Mouse (Mus musculus): Measurements from ENCODE around the gene Crabp2.
A peak's percentile ranks its signal among the peaks of the same experiment; 100 is the strongest.
"Not testable (repeated sequence)": the region's sequence is repeated elsewhere in the genome, so short reads cannot be mapped to it uniquely, and the experiment has no call there.

The Crabp2 gene

DNA sequence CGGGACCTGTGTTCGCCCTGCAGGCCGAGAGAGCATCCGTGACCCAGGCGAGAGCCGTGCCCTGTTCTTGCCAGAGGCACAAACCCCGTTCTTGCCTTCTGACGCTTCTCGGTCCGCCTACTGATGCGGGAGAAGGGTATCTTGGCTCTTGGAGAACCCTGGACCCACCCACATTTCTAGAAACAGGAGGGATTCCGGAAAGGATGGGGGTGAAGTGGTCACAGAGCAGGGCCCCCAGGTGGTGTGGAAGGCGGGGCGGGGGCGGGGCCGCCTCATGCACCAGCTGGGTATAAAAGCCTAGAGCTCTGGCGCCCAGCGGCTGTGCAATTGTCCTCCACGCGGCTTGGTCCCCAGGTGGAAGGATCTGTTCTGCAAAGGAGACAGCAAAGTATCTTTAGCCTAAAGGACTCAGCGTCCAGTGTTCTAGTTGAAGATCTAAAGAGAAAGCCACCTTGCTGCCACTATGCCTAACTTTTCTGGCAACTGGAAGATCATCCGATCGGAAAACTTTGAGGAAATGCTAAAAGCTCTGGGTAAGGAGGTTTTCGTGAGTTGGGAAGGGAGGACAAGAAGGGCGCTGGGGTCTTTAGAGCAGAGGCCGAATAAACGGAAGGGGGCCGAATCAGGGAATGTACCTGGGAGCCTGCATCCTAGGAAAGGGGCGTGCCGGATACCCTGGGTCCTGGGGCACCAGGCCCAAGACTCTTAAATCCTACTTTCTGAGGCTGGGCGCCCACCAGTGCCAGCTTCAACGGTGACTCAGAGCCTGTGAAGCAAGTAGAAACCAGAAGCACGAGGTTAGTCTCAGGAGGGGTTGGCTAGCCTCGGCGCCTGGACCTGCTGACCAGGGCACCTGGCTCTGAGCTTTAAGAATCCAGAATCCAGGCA is at the start of gene Crabp2:
TSS of gene Crabp2 (plus strand) at position 289 of the 888 bp plus-strand sequence.
- no peak for DNase-seq (ENCODE audit: low read depth, low spot score)

DNA sequence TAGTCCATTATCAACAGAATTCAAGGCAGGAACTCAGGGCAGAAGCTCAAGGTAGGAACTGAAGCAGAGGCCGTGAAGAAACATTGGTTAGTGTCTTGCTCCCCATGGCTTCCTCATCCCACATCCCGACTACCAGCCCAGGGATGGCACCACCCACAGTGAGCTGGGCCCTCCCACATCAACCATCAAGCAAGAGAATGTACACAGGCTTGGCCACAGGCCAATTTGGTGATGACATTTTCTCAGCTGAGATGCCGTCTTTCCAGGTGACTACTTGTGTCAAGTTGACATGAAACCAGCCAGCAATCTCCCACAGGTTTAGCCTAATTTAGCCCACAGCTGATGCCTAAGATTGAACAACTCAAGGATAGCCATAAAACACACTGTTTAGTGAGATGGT is 49.2 kb upstream of the Crabp2 start:
- DNase-seq (ENCODE audit: low read depth, low spot score): no peak

DNA sequence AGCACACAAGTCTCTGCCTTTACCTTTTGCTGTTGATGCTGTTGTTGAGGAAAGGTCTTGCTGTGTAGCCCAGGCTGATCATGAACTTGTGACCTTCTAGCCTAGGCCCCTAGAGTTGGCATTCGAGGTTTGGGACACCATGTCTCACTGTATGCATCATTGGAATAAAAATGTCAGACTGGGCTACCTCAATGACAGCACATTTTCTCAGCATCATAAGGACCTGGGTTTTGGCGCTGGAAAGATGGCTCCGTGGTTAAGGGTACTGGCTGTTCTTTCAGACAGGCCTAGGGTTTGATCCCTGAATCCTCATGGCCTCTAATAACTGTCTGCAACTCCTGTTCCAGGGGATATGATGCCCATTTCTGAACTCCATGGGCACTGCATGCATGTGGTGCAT is 48.7 kb upstream of the Crabp2 start:
- no peak for DNase-seq (ENCODE audit: low read depth, low spot score)

DNA sequence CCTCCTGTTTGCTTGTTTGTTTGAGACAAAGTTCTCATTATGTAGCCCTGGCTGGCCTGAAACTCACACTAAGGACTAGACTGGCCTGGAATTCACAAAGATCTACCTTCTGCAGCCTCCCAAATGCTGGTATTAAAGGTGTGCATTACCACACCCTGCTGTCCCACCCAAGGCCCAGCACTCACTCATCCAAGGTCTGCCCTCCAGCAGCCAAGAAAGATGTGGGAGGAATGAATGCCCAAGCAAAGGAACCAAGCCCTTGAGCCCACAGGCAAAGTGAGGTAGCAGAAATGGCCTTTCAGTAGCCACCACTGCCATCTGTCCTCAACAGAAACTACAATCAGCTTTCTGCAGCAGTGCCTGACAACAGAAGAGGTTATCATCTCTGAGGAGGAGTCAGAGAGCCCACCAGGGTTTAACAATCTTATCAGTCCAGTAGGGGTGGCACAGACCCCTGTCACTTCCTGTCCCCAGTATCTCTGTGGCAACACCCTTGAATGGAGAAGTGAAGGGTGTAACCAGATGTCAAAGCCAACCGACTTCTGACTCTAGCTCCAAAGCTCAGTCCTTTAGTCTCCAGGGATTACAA is 47.3 kb upstream of the Crabp2 start:
- DNase-seq (ENCODE audit: low read depth, low spot score): no peak

DNA sequence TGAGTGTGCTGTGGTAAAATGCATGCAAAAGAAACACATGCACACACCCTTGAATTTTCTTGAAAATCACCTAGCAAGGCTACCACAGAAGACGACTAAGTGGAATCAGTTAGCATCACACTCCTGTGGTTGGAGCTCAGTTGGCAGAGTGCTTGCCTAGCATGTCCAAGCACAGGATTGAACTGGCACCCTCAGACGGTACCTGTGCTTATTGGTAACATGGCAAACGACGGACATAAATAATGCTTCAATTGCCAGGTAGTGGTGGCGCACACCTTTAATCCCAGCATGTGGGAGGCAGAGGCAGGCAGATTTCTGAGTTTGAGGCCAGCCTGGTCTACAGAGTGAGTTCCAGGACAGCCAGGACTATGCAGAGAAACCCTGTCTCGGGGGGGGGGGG is 46.5 kb upstream of the Crabp2 start:
- not testable (repeated sequence) for DNase-seq (ENCODE audit: low read depth, low spot score)

- DNase-seq (ENCODE audit: low read depth, low spot score): no peak
Measured at GRCm38 (mm10) chr3:87903821-87904220, 44.6 kb upstream of the Crabp2 start.

- peak; percentile 93 for DNase-seq (ENCODE audit: low read depth, low spot score)
Measured at GRCm38 (mm10) chr3:87905880-87906485, 42.5 kb upstream of the Crabp2 start, which contains the start of gene Hdgf. Gene Hdgf, plus strand, starts transcription at chr3:87906321.

GRCm38 (mm10) chr3:87906601-87906980 is 41.9 kb upstream of the Crabp2 start:
- no peak for DNase-seq (ENCODE audit: low read depth, low spot score)

DNA sequence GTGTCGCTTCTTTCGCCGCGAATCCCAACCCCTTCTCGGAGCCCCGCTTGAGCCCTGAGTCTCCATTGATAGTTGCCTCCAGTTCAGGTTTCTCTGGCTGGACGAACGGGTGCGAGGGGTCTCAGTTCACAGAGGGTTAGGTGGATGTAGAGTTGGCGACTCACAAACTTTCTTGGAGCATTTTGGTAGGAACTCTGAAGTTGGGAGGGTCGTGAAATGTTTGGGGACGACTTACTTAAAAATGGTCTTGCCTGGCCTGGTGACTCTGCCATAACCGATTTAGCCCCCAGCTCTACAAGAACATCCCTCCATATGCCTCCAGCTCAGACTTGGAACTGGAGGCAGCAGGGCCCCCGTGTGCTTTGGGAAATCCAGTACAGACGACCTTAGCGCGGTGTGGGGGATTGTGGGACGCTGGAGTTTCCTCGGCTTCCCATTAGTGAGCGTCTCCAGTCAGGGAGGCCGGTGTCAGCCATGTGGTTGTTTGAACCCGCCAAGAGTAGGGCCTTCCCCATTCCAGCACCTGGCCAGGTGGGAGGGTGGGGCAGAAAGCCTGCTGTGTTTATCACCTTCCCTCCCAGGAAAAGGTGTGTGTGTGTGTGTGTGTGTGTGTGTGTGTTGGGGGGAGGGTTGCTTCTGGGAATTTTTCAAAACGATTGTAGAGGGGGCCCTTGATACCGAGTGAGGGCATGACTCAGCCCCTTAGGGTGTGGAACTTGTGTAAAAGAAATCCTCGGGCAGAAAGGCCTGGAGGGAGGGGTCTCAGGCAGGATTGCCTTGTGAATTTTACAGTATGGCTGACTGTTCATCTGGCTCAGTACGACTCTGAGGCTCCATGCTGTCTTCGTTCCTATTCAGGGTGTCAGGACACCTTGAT is 41.2 kb upstream of the Crabp2 start:
- no peak for DNase-seq (ENCODE audit: low read depth, low spot score)

DNA sequence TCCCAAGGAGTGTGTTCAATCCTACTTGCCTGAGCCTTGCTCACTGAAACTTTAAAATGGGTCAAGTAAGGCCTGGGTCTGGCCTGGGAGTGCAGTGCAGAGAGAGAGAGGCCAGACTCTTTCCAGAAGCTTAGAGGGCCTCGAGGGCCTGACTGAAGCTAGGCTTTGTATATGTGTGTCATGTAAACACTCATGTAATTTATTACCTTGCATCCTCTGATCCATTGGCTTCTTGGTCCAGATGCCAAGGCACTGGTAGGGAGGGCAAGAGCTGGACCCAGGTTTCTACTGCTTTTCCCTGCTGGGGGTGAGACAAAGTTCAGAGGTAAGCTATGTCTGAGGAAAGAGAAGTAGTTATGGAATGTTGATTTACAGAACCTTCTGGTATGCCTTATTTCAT is 40.6 kb upstream of the Crabp2 start:
- DNase-seq (ENCODE audit: low read depth, low spot score): no peak

DNA sequence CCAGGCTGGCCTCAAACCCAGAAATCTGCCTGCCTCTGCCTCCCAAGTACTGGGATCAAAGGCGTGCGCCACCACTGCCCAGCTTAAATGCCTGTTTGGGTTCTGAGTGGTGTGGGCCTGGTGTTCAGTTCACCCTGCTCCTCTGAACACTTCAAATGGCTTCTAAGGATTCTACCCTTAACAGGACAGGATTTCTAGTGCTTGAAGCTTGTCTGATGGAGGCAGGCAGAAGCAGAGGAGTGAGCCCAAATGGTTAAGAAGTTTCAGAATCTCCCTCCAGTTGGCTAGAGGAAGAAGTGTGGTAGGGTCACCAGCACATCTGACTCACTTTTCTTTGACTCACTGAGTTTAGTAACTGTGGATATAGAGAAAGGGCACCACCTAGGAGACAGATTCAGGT is 39.1 kb upstream of the Crabp2 start:
- DNase-seq (ENCODE audit: low read depth, low spot score): no peak

- DNase-seq (ENCODE audit: low read depth, low spot score): no peak
Measured at GRCm38 (mm10) chr3:87909874-87910273, 38.6 kb upstream of the Crabp2 start.

GRCm38 (mm10) chr3:87910573-87911141 is 37.8 kb upstream of the Crabp2 start:
- no peak for DNase-seq (ENCODE audit: low read depth, low spot score)

- no peak for DNase-seq (ENCODE audit: low read depth, low spot score)
Measured at GRCm38 (mm10) chr3:87913491-87913890, 35.0 kb upstream of the Crabp2 start.

DNA sequence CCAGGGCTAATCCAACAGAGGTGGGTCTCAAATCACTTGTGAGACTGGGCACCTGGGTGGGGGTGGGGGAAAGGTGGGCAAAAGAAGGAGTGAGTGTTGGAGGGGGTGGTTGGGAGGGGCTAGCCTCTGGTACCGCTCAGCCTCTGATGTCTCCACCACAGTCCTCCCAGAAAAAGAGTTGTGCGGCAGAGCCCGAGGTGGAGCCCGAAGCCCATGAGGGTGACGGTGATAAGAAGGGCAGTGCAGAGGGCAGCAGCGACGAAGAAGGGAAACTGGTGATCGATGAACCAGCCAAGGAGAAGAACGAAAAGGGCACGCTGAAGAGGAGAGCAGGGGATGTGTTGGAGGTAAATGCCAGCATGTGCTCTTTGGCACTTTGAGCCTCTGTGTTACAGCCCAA is 34.6 kb upstream of the Crabp2 start:
- DNase-seq (ENCODE audit: low read depth, low spot score): no peak

DNA sequence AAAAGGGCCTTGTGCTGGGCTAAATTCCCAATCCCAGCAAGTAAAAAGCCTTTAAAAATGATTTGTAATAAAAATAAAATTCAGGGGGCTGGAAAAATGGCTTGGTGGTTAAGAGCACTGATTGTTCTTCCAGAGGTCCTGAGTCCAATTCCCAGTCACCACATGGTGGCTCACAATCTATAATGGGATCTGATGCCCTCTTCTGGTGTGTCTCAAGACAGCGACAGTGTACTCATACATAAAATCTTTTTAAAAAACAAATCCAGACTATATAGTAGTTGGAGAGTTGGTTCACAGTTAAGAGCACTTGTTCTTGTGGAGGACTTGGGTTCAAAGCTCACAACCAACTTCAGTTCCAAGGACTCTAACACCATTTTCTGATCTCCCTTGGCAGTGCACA is 31.5 kb upstream of the Crabp2 start:
- no peak for DNase-seq (ENCODE audit: low read depth, low spot score)

DNA sequence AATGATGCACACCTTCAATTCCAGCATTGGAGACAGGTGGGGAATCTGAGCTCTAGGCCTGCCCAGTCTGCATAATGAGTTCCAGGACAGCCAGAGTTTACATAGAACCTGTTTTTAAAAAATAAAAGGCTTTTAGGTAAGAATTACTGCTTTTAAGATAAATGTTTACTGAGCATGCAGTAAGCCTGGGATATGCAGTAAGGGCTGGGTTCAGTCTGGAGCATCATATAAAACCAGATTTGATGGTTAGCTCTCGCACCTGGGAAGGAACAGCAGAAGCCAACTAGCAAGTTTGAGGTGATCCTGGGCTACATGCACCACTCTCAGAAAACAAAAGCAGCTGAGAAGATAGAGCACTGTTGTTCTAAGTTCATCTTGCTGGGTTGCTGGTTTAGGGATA is 29.9 kb upstream of the Crabp2 start:
- DNase-seq (ENCODE audit: low read depth, low spot score): no peak

DNA sequence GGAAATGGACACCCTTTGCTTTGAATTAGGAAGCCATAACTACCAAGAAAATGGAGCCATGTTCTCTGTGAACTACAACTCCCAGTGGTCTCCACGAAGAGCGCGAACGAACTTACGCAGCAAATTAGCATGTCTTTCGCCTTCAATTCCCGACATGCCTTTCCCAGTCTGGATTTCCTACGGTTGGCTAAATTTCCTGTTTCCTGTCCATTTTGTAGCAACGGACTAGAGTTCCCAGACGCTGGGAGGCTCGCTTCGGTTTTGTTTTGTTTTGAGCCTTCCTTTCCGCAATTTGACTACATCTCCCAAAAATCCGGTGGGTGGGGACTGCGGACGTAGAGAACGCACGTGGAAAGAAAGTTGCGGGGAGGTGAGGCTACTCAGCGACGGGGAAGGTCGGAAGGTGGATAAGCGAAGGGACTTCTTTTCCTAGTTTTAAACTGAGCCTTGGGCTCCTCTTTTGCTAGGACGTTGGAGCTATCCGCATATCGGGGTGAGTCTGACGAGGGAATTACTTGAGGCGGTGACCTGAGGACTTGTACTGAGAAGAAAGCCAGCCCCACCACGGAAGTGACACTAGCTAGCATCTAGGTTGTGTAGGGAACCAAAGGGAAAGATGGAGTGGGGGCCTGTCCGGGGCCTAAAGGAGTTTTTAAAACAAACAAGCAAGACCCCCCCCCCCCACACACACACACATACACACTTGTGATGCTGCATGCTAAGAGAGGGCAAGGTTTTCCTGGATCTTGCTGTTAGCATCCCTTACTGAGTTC is 28.9 kb upstream of the Crabp2 start, which contains the start of gene Mrpl24:
TSS of gene Mrpl24 (plus strand) at position 171 of the 773 bp plus-strand sequence.
- DNase-seq (ENCODE audit: low read depth, low spot score): peak; percentile 93

GRCm38 (mm10) chr3:87920270-87920943 is 28.1 kb upstream of the Crabp2 start:
- DNase-seq (ENCODE audit: low read depth, low spot score): no peak

DNA sequence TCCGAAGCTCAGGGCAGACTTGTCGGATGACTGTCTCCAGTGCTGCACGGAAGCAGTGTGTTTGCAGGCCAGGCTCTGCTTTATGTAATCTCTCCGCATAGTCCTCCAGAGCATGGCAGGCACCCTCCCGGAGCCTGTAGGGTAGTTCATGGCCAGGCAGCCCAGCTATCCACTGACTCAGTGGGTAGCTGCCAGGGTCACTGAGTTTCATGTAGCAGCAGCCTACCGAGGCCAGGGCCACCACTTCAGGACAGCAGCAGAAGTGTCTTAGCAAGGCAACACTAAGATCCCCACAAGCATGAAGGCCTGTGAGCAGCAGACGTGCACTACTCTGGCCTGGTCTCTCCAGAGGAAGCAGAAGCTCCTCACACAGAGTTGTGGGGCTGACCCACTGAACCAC is 23.5 kb upstream of the Crabp2 start:
- DNase-seq (ENCODE audit: low read depth, low spot score): no peak
